Mouse (Mus musculus) CD4-positive helper T cell, adult 2 months (primary cell): ENCODE results near the gene Gm10959.
"Not testable (repeated sequence)": the region's sequence is repeated elsewhere in the genome, so short reads cannot be mapped to it uniquely, and the experiment has no call there.

Experiments
- DNase-seq: peaks from one replicate; pipeline ENCODE4 v3.0.0-alpha.2; 2012; ENCODE audit warnings: low read depth, missing footprints, low spot score

The Gm10959 gene

DNA sequence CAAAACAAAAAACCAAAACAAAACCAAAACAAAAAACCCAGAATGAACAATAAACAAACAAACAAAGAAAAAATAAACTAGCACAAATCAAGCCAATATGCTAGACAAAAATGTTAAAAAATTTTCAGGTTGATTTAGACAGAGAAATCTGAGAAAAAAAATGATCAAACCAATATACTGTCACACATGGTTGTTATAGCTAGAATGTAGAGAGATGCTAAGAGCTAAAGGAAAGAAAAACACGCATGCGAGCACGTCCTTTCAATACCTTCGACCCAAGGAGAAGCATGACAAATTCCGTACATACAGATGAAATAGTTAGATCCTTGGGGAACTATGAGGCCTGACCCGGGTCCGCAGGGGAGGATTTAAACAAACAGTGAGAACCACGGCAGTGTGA lies at the start of gene Gm10959:
Gm10959 (minus strand) TSS at position 101 of the 400 bp plus-strand sequence.
- no peak for DNase-seq

DNA sequence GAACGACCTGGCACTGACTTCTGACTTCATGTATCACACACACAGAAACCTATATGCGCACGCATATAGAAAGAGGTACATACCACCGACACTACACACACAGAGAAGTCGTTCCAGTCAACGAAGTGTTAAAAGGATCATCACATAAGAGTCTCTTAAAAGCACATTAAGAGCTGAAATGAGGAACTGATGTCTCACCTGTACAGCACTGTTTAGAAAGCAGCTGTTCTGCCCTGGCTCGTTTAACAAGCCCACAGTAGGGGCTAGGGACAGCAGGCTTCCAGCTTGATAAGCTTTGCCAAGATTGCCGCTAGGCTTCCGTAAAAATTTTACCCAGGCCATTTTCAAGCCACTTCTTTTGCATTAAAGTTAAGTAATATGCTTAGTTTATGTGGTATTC lies 49.2 kb upstream of the Gm10959 start:
- no peak for DNase-seq

DNA sequence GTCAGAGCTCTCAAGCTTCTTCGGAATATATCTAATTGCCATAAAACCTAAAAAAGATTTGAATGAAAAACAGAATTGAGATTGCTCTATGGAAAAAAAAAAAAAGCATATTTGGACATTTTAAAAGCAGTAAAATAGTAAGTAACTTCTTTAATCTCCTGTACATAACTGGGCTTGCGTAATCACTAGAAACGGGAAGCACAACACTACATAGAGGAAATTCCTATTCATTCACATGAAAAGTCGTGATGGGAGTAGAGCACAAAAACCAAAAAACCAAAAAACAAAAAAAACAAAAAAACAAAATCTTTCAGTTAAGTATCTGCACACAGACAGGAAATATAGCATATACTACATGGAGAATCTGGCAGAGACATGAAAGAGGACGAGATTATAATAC lies 45.1 kb upstream of the Gm10959 start:
- DNase-seq: no peak

DNA sequence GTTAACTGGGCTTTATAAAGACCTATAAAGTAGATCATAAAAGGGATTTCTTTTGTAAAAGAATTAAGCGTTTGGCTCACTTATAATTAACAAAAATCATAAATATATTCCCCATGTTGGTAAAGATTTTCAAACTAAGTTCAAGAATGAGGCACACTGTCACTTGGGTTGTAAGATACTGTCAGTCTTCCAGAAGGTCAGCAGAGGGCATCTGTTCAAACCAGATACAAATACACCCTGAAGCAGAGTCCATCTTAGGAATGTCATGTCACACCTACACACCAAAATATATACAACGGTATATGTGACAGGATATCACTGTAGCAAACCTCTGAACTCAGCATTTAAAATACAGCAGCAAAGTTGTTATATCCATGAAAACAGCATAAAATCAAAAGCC lies 31.0 kb upstream of the Gm10959 start:
- no peak for DNase-seq

DNA sequence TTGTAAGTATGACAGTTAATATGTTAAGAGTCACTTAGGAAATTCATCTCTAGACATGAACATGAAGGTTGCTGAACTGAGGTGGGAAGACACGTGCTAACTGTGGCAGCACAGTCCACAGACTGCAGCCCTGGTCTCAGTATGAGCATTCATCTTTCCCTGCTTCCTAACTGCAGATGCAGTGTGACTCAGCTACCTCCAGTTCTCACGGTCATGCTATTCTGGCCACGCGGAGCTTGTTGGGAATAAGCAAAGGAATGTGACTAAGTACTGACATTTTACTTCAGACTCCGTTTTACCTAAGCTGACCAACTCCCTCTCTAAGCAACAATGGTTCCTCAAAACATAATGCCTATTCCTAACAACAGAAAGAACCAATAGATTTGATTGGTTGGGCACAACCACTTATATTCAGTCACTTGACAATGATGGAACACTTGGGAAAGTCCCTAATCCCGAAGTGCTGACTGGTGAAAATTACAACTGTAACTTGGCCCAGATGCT lies 24.3 kb upstream of the Gm10959 start:
- no peak for DNase-seq

DNA sequence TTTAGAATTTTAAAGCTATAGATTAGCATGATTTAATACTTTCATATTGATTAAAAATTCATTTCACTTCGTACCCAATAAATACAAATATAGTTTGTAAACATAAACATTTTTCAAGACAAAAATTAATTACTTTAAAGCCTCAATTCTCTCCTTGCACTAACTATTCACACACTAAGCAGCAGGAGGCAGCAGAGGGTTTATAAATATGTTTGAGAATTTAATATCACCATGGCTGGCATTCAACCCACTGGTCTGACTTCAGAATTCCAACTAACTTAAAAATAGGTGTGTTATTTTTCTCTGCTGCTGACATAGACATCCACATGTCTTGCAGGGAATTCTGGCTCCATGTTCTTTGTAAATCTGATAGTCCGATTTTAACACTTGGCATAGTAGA lies 20.1 kb upstream of the Gm10959 start:
- peak; percentile 44 for DNase-seq

DNA sequence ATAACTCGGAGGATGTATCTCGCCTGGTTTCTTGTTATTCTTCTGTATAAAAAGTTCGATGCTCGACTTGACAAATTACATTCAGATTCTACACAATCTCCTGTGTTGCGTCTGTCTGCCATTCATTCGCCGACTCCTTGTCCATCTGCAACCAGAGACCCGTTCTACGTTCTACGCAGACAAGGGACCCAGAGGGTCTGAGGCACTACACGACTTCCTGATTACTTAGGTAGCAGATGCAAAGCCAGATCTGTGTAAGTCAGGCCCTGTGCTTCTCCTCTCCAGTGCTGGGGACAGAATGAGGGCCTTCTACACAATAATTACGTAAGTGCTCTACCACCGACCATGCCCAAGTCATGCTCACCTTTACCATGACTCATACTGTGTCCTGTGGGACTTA lies 18.0 kb upstream of the Gm10959 start:
- not testable (repeated sequence) for DNase-seq

DNA sequence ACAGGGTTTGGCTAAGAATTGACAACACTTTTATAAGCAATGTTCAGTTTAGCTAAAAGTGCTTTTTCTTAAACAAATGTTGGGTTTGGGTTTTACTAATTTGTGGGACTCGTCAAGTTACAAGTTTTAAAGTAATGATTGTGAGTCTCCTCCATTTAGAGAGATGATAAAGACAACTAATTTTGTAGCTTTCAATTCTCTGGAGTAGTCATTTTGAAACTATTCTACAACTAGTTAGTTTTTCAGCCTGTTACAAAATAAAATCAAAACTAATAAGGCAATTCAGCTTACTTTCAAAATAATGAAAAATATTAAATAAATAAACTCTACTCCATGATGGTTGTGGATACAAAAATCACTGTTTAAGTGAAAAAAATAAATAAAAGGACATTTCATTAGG lies 13.3 kb upstream of the Gm10959 start:
- no peak for DNase-seq

DNA sequence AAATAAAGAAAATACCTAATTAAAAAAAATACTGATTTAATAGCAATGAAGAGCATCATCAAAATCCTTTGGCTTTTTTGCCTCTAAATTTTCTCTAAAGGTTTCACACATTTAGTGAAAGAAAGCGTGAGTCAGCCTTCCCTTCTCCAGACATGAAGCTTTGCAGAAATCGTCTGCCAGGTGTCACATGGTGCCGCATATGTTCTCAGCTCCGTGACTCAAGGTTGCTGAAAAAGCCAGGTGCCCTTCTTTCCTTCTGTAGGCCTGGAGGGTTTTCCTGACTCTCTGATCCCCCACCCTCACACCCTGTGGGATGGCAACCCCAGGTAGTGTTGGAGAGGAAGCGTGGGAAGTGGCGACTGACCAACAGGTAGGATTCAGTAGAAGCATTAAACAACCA lies 10.6 kb upstream of the Gm10959 start:
- DNase-seq: no peak

DNA sequence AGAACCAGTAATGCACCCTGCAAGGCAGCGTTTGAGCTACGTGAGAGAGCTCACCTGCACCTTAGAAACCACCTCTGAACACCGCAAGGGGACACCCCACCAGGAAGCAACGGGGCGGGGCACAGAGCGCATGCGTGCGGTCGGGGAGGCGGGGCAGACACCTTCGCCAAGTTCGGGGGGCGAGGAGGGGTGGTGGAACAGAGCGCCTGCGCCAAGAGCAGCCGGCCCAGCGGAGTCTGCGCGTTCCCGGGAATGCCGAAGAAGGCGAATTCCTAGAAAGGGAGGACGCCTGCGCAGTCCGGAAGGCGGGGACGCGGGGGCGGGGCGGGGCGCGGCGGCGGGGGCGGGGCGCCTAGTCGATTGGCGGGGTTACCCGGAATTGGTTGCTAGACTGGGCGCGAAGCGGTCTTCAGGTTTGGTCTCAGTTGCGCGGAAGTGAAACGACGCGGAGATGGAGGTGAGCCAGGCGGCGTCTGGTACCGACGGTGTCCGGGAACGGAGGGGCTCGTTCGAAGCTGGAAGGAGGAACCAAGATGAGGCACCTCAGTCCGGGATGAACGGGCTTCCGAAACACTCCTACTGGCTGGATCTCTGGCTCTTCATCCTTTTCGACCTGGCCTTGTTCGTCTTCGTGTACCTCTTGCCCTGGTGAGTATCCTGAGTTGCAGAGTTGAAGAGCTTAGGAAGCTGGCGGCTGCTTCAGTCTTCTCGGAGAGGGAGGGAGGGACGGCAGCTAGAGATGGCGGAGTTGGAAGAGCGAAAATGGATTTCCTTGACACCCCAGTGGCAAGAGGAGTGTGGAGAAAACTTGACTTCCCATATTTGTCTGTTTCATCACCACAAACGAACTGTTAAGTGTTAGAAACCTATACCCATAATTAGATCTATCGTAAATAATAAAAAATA lies 5.1 kb upstream of the Gm10959 start, which contains the start of gene 1810037I17Rik:
1810037I17Rik (plus strand) TSS at position 195 of the 906 bp plus-strand sequence.
- peak; percentile 91 for DNase-seq

DNA sequence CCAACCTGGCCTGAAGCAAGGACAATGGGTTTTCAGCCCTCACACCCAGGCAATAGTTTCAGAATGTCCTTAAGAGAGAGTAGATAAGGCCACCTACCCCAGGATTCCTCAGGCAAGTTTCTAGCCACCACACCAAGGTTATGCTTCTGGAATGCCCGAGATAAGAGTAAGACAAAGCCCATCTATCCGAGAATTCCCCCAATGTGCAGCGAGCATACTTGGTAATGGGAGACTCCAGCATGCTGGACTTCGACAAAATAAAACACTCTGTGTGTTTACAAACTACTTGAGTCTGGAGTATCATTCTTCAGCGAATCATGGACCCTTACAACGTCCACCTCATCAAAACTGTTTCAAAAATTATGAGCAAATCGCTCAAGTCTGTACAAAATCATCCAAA lies 4.0 kb upstream of the Gm10959 start:
- DNase-seq: no peak

DNA sequence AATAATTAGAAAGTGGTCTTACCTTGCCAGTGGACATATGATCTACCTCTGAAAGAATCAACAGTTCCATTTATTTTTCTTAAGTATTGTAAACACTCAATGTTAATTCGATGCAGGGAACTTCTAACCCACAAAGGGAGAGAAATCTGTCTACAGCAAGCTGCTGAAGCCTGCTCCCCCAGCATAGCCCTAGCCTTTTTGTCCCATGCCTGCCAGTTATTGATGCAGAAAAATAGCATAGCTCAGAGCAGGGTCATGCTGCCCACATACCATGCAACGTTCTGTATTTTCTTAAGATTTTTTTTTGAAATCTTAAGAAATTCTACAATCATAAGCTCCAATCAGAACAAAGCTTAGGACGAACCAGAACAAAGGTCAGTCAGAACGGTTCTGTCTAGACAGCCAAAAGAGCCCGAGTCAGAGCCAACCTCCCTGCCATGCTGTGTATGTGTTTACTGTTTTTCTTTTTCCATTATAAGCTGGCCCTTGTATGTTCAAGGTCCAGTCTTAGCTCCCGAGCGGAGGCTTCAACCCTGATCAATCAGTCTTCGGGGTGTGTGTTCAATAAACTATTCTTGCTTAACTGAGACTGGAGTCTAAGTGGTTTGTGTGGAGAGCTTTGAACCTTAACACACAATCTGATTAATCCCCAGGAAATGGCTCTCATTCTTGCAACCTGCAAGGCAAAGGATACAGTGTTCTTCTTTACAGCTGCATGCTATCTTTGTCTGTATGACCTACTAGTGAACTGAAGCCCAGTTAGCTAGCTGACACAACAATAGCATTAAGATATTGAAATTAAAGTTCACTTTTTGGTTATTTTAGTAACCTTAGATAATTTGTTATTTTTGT lies 2.7 kb upstream of the Gm10959 start:
- DNase-seq: no peak

DNA sequence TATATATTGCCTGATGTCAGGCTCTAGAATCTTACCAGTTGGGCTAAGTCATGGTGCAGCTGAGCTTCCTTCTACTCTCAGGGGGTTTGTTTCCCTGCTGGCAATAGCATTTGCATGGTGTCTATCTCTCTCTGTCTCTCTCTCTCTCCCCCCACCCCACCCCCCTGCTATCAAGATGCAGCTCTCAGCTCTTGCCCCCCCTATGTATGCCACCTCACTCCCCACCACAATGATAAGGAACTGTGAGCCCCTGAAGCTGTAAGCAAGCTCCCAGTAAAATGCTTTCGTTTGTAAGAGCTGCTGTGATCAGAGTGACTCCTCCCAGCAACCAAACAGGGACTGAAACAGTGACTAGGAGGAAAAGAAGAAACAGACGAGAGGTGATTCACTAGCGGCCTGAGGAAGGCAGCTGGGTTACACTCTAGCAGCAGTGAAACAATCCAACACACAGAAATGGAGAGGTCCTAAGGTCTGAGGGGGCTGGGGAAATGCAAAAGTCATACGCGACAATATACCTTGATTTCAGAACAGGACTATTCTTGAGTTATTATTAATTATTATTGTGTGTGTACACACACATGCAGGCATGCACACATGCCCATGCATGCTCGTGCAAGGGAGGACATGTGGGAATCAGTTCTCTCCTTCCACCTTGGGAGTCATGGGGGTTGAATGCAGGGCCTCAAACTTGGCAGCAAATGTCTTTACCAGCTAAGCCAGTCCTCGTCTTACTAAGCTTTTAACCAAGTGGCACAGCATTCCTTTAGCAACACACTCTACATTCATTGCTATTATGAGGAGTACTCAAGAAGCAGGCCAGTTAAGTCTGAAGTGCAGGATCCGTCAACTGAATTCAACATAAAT lies 1.6 kb upstream of the Gm10959 start:
- DNase-seq: no peak

DNA sequence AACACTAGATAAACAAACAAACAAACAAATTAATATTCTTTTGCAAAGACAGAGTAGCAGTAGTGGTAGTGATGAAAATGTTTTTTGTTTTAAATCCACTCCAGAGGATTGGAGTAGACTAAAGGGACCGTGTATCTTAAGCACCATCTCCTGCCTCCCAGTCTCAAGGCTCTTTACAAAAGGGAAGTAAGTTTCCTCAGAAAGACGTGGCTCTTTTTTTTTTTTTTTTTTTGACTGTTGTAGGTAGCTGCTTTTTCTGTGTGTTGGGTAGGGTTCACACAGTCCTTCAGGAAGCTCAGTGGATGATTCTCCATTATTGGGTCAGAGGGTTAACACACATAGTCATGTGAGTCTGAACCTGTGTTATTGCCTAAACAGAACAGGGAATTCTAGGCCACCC lies 488 bp downstream of the Gm10959 start:
- no peak for DNase-seq

DNA sequence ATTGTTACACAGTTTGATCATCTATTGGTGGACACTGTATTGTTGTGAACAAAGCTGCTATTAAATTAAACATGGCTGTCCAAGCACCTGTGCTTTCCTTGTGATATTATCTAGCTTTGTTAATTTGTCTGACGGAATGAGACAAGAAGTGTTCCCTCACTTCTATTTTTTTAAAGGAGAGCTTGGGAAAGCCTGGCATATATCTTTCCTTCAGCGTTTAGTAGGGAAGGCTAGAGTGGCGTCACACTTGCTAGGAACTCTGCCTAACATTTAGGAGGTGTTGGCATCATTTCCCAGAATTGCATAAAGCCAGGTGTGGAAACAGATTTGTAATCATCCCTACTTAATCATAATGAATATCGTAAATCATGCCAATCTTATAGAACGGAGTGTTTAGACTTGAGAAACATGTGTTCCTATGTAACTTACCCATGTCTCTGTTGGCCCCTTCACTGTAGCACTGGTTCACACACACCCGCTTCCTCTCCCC lies 2.9 kb downstream of the Gm10959 start:
- DNase-seq: no peak

DNA sequence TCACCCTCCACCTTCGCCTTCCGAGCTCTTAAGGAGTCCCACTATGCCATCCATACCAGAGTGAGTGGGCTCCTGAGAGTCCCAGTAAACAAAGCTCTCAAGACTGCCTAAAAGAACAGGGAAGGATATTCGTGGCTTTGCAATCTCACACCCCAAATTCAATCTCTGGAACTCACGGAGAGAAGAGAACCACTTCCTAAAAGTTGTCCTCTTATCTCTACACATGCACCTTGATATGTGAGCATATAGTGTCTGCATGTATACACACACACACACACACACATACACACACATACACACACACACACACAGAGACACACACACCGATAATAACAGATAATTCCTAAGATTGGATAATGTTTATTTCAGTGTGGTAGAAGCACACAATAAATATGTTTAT lies 3.7 kb downstream of the Gm10959 start:
- DNase-seq: no peak

DNA sequence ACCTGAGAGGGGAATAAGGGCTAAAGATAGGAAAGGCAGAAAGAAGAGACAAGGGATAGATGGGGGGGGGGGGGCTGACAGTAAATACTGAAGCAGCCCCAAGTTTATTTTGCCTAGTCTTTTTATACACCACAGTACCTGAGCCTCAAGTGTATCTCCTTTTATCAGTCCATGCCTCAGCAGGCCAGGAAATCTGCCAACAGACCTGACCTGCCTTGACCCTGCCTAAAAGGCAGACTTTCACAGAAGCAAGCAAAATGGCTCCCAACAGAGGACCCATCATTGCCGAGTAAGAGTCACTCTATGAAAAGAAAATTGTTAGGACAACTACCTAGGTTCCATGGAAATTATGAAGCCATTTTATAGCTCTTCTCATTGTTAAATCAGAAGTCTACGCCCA lies 11.3 kb downstream of the Gm10959 start:
- no peak for DNase-seq

DNA sequence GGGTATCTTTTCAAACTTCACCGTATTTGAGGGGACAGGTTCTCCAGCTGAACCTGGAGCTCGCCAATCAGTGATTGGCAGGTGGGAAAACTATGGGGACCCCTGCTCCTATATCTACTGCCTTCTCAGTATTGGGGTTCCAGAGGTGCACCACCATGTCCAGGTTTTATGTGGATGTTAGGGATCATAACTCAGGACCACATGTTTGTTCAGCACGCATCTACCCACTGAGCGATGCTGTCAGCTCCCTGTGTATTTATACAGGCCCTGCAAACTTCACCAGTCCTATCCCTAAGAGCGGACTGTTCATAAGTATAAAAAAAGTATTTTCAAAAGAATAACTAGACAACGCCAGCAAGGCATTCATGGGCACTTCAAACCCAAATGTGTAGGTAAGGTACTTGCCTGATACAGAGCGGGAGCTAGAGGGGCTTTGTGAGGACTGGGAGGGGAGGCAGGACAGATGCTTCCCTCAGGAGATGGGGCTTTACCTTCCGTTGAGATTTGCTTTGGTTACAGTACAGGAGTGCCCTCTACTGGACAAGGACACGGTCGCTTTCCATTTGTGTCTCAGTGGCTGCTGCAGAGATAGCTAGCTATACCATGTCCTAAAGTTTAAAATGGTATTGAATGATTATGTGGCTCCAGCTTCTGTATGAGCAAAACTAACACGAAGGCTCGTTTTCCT lies 15.3 kb downstream of the Gm10959 start:
- DNase-seq: peak; percentile 38

DNA sequence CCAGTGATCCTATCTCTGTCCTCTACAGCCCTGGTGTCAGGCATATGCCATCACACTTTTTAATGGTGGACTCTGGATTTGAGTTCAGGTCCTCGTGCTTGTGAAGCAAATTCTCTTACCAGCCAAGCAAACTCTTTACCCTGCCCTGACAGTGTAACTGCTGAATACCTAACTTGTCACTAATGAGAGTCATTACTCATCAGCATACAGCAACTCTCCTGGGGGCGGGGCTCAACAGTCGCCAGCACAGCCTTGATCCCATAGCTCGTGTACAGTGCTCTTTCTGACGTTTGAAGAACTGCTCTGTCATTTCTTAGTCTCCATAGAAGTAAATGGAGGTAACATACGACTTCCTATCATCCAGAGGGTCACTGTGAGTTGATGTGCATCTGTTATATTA lies 20.9 kb downstream of the Gm10959 start:
- no peak for DNase-seq

DNA sequence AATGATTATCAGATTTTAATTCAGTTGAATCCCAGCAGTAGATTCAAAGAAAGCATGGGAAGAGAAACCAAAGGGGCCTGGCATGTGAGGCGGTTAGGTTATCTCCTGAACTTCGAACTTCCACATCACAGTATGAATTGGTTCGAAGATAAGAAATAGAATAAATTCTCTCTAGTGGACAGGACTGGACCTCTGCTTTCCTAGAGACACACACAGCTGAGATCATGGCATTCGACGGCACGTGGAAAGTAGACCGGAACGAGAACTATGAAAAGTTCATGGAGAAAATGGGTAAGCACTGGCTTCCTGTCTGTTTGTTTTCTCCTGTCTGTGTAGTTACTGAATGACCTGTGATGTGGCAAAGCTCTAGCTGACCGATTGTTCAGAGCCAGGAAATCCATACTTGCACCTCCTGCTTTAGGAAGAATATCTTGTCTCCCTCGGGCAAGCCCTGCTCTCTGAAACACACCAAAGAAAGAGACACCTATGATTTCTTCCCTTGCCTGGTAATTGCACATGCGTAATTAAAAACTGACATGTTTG lies 23.9 kb downstream of the Gm10959 start:
- DNase-seq: no peak
